Mouse (Mus musculus) brain, embryonic 14.5 days (tissue): ENCODE results near the gene Wipf2.

Experiments used
- CTCF ChIP-seq: fragments of 200-500 bp; IDR thresholded peaks from 2 replicates; pipeline ENCODE4 v1.5.1; 2012; ENCODE audit warnings: inconsistent platforms, mild to moderate bottlenecking, moderate library complexity, borderline replicate concordance; ENCODE audit not compliant: insufficient read depth, insufficient read length; ENCODE audit errors: extremely low read depth
- POLR2A ChIP-seq: fragments of 200-500 bp; IDR thresholded peaks from 2 replicates; pipeline ENCODE4 v1.6.1; 2012; ENCODE audit warnings: mild to moderate bottlenecking, inconsistent platforms, borderline replicate concordance; ENCODE audit not compliant: poor library complexity, insufficient read depth, insufficient read length, severe bottlenecking; ENCODE audit errors: extremely low read depth

GRCm38 (mm10) chr11:98829091-98829775 is 34.2 kb upstream of the Wipf2 start:
- TF ChIP-seq POLR2A (no peak), CTCF (peak; percentile 72; the same call in 1 of the 2 replicates)
